Mouse (Mus musculus): ENCODE results near the gene Tcf7l2.

Gene Tcf7l2

DNA sequence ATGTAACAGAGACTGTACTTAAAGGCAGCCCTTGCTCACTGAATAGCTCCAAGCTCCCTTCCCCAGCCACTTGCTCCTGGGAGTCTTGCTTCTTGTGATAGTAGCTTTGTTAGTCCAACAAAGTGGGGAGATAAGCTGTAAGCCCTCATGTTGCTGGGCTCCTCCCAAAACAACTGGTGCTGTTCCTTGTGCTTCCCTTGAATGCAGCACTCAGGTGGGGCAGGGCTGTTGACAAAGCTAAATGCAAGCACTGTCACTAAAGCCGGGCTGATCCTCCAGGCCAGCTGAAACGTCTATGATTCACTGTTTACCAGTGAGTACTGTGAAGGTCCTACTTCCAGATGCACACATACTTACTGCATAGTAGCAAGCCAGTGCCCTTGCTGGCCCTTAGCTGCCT is 120.1 kb downstream of the Tcf7l2 start:
- DNase-seq (ENCODE audit: low read depth): no peak

DNA sequence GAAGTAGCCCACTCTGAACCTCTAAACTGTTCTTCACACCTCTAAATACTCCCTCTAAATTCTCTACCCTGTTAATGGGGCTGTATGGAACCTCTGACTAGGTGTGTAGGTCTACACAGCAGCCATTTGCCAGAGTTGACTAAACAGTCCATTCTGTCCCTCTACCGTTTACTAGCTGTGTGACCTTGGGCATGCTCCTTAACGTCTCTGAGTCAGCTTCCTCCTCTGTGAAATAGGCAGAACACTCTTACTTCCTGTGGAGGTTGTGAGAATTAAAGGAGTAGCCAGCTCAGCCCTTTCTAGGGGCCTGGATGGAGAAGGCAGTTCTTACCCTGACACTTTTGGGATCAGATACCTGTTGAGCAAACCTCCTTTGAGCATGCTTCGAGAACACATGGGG is 120.9 kb downstream of the Tcf7l2 start:
- no peak for DNase-seq (ENCODE audit: low read depth)

DNA sequence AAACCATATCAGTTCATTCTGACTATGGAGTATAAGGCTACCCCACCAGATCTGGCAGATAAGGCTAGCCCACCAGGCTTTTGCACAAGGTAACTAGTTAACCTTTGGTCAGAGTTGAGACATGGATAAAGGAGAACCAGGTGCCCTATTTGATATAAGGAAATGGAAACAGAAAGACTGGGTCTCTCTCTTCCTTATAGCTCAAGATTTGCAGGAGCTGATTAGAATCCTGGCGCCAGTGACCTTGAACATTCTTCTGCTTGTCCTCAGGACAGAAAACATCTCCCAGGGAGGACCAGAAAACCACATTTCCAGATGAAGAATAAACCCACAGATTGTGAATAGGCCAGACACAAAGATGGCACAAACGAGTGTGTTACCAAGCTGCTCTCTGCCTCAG is 123.4 kb downstream of the Tcf7l2 start:
- DNase-seq (ENCODE audit: low read depth): no peak

DNA sequence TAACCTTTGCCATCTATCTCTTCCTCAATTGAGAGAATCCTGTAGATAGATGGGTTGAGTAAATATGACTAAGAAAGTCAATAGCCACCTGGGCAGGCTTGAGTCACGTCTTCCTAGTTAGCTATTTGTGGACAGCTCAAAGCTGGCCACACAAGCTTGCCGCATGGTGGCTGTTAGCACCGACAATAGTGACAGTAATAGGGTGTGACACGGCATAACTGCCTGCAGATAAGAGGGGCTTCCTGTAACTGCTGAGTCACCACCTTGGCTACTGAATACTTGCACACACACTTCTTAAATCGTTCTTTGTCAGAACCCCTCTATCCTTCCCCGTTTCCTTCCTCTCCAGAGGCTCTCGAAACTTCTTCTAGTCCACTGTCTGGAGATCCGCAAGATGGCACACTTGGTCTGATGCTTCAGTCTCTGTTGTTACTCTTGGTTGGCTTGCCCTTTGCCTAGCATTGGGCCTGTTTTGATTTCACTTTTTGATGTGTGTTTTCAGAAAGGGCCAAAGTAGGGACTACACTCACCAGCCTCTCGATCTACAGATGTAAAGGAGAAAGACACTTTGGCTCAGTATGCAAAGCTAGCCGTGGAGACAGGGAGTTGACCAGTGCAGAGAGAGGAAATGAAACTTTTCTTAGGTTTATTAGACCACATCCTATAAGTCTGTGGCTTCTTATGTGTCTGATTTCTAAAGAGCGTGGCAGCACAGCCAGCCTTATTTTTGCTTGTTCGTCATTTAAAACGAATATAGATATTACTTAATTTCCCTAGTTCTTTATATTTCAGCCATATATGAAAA is 124.4 kb downstream of the Tcf7l2 start:
- DNase-seq (ENCODE audit: low read depth): peak; percentile 44

DNA sequence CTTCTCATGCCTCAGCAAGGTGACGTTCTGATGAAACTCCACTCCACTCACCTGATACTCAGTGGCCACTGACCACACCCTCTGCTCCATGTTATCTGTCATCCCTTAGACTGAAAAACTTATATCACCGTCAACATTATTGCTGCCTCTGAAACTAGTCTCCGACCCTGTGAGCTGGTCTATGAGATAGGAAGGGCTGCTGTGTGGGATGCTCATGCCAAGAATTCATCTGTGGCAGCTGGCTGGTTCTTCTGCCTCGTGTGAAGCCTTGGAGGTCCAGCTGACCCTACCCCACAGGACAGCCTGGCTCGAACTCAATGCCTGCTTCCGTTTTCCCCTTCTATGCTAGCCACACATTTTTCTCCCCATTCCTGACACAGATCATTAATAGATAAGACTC is 125.6 kb downstream of the Tcf7l2 start:
- no peak for DNase-seq (ENCODE audit: low read depth)

DNA sequence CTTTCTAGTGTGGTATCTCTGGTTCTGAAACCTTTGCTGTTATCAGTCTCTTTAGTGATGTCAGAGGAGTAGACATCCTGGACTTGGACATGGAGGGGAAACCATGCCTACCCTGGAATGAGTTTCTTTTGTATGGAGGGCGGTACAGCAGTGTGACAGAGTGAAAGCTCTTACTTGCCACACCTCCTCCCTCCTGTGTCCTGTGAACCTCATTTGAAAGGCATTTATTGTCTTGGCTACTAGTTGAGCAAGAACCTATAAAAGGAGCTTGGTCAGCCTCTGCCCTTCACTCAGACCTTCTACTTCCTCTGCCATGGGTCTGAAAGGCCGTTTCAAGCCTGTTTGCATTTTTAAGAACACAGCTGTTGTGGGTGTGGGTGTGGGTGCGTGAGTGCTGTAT is 126.3 kb downstream of the Tcf7l2 start:
- DNase-seq (ENCODE audit: low read depth): no peak

DNA sequence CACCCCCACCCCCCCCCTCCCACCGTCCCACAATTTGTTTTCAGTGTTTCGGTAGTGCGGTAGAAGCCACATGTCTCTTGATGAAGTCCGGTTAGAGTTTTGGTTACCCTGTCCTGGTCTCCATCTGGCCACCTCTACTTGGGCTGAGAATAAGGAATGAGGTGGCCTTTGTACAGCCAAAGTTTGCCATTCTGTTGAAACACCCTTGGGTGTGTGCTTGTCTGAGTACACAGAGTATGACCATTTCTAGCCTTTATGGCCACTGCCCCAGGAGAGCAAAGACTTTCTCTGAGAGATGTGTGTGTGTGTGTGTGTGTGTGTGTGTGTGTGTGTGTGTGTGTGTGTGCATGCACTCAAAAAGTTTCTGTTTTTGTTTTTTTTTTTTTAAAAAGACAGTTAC is 127.0 kb downstream of the Tcf7l2 start:
- DNase-seq (ENCODE audit: low read depth): no peak

DNA sequence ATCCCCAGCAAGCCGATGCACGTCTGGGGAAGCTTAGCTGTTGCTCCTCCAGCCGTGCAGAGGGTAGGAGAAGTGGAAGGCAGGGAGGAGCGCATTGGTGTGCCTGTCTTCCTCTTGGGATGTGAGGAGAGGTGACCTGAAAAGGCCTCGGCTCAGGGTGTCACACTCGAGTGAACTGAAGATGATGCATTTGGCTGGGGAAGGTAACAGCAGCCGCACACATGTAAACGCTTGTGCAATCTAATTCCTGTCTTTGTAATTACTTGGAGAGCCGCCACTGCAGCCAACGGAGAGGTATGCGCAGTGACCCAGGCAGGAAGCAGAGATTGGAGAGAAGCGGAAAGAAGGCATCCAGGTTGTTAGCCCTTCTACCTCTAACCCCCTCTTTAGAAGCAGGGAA is 129.2 kb downstream of the Tcf7l2 start:
- DNase-seq (ENCODE audit: low read depth): no peak

DNA sequence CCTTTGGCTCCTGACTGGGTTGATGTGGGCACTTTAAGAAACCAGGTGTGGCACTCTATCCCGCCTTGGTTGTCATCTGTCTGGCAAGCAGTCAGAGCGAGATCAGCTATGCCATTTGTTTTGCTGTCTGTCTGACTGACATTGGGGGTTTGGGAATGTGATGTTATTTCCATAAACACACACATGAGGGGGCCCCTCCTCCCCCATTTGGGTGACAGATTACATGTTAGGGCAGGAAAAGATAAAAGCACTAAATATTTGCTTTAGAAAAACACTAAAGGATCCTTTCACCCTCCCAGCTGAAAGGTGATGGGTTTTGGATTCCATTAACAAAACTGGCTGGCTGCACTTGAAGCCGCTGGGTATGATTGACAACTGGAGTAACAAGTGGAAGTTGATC is 129.9 kb downstream of the Tcf7l2 start:
- DNase-seq (ENCODE audit: low read depth): no peak

DNA sequence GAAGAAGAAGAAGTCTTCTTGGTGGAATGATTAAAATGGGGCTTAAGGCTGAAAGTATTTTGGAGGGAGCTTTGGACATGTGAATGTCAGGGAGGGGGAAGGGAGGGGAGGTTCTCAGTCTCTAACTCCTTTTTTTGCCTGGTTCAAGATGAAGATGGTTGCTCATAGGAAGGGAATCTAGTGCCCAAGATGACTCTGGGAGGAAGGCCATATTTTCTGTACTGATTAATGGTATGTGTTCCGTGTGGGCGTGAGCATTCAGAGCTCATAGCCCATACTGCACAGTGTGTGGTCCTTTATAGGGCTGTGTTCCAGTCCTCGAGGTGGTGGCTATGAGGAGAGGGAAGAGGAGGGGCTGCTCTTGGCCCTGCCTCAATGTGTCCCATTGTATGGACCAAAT is 131.6 kb downstream of the Tcf7l2 start:
- DNase-seq (ENCODE audit: low read depth): no peak

DNA sequence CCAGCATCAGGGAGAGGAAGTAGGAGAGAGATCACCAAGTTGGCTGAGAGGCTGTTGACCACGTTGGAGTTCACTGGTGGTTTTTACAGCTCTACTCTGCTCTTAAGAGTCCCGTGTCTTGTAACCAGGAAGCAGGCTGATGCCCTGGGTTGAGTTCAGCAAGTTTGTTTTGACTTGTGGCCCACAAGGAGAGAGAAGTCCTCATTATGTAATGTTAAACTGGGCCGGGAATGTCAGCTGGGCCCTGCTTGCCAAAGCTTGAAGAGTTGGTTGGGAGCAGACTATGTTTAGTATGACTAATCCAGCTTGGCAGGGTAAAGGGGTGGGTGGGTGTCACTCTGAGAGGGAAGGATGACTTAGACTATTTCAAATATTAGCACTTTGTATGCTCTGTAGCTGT is 134.9 kb downstream of the Tcf7l2 start:
- DNase-seq (ENCODE audit: low read depth): no peak

DNA sequence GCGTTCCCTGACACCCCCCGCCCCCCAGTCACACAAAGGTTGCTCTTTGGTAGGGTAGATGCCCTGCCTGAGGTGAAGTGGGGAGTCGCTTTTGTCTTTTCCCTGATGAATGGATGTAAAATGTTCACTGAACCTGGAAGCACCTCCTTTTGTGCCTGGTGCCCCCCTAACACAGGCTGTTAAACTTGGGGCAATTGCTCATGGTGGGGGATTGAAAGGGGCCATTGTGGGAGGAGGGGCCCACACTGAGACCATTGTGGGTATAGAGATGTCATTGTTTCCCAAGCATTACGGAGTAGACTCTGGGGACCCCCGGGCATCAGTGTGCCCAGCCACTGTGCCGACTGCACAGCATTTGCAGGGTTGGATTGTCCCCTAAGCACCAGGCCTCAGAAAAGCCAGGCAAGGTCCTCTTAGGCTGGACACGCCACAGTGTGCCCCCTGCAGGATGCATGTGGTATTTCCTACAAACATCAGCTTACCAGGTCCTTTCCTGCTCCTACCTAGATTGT is 135.8 kb downstream of the Tcf7l2 start:
- DNase-seq (ENCODE audit: low read depth): peak; percentile 58

DNA sequence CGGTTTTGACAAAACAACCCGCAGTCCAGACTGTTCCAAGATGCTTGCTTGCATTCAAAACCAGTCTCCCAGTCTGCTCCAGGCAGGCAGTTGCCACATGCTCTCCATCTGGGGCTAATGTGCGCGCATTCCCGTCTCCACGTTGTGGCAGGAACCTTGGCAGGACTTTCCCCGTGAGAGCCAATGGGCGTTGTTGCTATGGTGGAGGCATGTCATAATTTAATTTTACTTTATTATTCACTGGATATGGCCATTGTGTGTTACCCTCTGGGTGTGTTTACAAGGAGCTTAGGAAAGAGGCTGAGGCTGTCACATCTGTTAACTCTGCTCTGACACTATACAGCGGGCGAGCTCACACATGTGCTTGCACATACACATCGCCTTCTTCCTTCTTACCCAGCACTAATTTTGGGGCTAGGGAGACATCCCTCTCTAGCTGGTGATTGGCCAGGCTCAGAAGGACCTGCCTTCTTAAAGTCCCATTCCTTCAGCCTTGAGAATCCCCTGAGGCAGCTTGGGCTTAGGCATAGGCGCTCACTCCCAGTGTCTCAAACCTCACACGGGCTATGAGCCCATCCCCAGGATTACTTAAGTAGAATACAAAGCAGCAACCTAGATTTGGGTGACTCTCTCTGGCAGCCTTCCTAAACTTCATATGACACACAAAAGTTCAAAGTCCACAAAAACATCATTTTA is 139.2 kb downstream of the Tcf7l2 start:
- no peak for DNase-seq (ENCODE audit: low read depth)

DNA sequence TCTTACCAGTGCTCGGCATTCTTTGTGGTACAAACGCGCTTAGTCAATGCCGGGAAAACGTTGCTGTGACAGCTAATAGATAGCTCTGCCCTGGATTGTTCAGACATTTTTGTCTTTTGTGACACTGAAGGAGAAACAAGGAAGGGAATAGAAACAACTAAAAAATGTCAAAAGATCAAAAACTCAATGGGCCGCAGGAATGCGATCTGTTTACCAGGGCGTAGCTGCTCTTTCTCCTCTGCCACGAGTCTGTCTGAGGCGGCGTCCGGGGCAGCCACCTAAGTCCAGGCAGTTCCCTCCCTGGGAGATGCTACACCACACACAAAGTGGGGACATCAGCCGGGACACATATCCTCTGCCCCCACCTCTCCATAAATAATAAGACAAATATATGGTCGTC is 144.9 kb downstream of the Tcf7l2 start:
- DNase-seq (ENCODE audit: low read depth): no peak

DNA sequence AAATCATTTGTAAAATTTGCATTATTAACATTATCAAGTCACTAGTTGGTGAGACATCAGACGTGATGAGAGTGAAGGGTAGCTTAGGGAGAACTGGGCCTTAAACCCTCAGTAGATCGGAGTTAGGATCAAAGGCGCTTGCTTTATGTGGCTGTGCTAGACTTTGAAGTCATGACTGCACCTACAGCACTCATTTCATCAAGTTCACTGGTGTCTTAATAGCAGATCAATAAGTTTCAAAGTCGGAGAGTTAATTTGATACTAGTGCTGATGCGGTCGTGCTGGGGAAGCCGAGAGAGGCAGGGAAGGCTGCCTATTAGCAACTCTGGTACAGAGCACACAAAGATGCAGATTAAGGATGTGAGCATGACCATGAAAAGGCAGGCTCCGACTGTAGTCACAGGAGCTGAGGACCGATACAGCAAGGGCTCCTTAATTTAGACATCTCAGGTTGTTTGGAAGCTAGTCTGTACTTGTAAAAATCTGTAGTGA is 150.1 kb downstream of the Tcf7l2 start:
- no peak for DNase-seq (ENCODE audit: low read depth)

DNA sequence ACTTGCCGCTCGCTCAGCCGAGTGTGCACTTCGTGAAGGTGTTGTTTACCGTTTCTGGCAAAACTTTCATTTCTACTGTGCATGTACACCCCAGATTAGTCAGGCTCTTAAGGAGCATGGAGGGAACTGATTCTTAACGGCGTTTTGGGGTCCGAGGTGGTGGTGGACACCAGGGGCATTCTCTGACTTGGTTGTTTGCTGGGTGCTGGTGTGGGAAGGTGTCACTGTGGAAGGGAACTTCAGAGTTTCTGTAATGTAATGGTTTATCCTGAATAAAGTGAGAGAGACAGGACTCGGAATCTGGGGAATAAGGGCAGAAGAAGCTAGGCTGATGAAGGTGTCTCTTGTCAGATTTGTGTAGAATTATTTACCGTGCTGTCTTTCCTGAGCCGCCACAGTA is 151.9 kb downstream of the Tcf7l2 start:
- DNase-seq (ENCODE audit: low read depth): no peak

DNA sequence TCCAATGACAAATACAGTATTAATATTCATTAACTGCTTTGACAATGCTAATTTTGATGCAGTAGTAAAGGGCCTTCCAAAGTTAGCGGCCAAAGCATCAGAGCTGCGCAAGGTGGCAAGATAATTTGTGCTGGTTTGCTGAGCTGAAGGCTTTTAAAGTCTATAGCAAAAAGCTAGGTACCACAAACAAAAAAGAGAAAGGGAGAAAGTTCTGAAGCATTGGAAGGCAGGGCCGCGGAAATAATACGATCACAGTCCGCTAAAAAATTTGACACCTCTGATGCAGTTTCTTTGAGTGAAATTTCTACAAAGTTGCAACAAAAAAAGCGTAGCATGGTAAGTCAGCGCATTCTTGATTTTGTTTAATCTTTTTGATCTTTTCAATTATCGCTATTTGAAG is 152.8 kb downstream of the Tcf7l2 start:
- DNase-seq (ENCODE audit: low read depth): no peak

DNA sequence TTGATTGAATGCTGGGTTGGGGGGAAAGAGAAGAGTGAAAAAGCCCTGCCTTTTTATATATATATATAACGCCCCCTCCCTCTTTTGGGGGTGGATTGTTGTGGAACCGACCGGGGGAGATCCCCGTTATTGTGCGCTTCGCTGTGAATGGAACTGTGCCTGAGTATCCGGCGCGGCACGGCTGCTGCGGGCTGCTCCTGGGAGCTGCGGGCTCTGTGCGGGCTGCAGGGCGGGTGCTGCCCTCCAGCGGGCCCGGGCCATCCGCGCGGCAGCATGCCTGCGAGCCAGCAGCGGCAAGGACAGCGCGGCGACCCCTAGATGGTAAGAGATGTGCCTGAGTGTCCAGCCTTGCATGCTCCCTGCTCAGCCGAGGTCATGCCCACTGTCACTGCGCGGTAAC is 153.7 kb downstream of the Tcf7l2 start:
- DNase-seq (ENCODE audit: low read depth): peak; percentile 24

DNA sequence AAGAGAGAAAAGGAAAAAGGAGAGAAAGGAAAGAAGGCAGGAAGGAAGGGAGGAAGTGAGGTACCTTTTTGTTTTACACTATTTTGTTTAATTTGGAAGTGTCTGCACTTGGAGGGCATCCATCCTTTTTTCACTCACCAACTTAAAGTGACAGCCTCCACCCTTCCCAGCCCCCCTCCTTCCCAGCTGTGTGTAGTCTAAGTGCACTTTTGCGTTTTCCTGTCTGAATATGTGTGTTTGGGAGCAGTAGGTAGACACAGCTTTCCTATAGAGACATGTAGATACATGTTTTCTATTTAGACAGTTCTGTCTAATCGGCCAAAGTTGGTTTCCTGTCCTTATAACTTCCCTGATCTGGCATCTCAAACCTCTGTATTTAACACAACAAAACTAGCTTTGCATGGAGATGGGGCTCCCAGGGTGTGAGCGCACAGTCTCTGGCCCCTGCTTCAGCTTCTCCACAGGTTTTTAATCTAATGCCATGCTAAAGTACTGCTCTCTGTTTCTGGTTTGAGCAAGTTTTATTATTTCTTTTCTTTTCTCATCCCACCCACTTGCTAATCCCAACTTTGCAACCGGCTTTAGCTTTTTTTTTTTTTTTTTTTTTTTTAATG is 154.3 kb downstream of the Tcf7l2 start:
- DNase-seq (ENCODE audit: low read depth): no peak

DNA sequence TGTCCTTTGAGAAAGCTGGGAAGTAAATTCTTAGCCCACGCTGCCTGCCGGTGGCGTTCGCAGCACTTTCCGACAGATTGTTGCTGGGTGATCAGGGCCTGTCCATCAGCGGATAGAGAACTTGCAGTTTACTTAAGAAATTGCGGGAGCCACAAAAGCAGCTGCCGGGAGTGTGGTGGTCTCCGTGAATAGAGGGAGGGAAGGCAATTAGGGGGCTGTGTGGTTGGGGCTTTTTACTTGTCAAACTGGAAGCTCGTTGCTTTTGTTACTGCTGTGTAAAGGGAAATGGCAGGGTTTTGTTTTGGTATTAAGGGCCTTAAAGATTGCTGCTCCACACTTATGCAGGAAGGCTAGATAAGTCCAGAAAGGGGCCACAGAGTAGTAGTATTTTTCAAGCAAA is 155.0 kb downstream of the Tcf7l2 start:
- no peak for DNase-seq (ENCODE audit: low read depth)

DNA sequence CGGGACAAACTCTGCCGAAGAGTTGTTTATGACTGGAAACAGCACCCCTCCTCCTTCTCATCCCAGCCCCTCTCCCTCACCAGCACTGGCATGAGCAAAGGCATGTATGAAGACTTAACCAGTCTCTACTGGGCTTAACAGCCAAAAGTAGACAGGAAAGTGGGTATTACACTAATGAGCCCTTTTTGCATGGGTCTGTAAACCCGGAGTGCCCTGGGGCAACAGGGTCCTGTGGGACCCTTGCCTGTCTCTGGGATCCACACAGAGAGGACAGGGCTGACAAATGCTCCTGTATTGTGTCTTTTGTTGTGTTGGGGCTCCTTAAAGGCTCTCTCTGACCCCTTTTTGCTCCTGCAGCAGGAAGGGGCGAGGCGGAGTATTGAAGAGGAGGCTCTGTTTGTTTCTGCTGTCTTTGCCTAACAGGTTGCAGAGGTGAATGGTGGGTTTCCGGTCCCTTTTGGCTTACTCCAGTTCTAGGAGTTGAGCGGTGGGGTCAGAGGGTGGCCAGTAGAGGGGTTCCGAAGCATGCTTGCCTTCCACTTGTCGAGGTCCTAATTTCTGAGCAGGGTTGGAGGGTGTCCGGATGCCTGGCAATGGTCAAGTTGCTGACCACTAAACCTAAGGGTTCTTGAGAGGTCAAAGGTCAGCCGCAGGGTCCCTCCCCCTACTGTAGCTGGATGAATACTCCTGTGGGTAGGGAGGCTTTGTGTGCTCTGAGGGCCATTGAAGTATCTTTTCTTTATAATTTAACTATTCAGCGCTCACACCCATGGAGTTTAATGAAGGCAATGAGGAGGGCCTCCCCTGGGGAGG is 161.2 kb downstream of the Tcf7l2 start:
- no peak for DNase-seq (ENCODE audit: low read depth)

DNA sequence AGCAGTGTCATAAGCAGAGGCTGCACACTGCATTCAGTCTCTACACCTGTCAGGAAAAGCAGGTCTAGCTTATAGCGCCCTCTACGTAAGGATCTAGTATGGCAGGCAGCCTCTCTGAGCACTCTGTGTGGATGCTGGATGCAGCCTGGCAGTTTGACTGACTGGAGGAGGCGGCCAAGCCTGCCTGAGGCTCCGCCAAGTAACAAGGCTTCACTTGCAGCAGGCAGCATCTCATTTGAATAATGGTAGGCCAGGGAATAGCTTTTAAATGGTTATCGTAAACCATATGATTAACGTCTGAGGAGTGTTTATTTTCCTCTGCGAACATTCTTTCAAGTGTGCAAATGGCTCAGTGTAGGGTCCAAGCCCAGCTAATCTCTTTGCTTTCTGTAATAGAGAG is 167.4 kb downstream of the Tcf7l2 start:
- peak; percentile 65 for DNase-seq (ENCODE audit: low read depth)
